Mouse (Mus musculus) layer of hippocampus, adult 9-10 months (tissue): ENCODE measurements at regions not wholly inside any gene's neighbourhood (a gene's known extent, or its start where the extent isn't known, plus 50 kb on each side); places are given as distances from the start of the nearest gene placed in this dataset.
A peak's percentile ranks its signal among the peaks of the same experiment; 100 is the strongest.

ENCODE experiments used
- DNase-seq: peaks from one replicate; pipeline ENCODE4 v3.0.0; 2022; ENCODE audit warnings: low spot score

- DNase-seq = no peak
Measured at GRCm38 (mm10) chr4:64207118-64207868, 160.5 kb upstream of the Tnc start.

GRCm38 (mm10) chr4:64200808-64201190 lies 154.0 kb upstream of the Tnc start:
- DNase-seq = no peak

GRCm38 (mm10) chr4:64200151-64200807 lies 153.5 kb upstream of the Tnc start:
- peak; percentile 17 for DNase-seq

GRCm38 (mm10) chr4:64184986-64185385 lies 138.2 kb upstream of the Tnc start:
- DNase-seq = no peak

GRCm38 (mm10) chr4:64175938-64176337 lies 129.1 kb upstream of the Tnc start:
- DNase-seq = no peak

GRCm38 (mm10) chr4:64171476-64171875 lies 124.7 kb upstream of the Tnc start:
- no peak for DNase-seq

GRCm38 (mm10) chr4:64148989-64149463 lies 102.2 kb upstream of the Tnc start:
- no peak for DNase-seq

GRCm38 (mm10) chr4:64145924-64146323 lies 99.1 kb upstream of the Tnc start:
- no peak for DNase-seq

- no peak for DNase-seq
Measured at GRCm38 (mm10) chr4:64142963-64143362, 96.1 kb upstream of the Tnc start.

GRCm38 (mm10) chr4:64142356-64142787 lies 95.6 kb upstream of the Tnc start:
- DNase-seq = no peak

GRCm38 (mm10) chr4:64139836-64140235 lies 93.0 kb upstream of the Tnc start:
- DNase-seq = no peak

GRCm38 (mm10) chr4:64135036-64135435 lies 88.2 kb upstream of the Tnc start:
- DNase-seq = no peak

- DNase-seq = no peak
Measured at GRCm38 (mm10) chr4:64129290-64129689, 82.5 kb upstream of the Tnc start.

GRCm38 (mm10) chr4:64124387-64125088 lies 77.7 kb upstream of the Tnc start:
- DNase-seq = no peak

GRCm38 (mm10) chr4:64123675-64124074 lies 76.9 kb upstream of the Tnc start:
- DNase-seq = no peak

GRCm38 (mm10) chr4:64098247-64098646 lies 51.4 kb upstream of the Tnc start:
- no peak for DNase-seq
